Mouse (Mus musculus): ENCODE measurements at regions not wholly inside any gene's neighbourhood (a gene's known extent, or its start where the extent isn't known, plus 50 kb on each side); places are given as distances from the start of the nearest gene placed in this dataset.

- DNase-seq (ENCODE audit: low read depth): peak; percentile 63
These were observed 267.3 kb downstream of the Gm826 start for GRCm38 (mm10) chr2:160066491-160067303.

DNA sequence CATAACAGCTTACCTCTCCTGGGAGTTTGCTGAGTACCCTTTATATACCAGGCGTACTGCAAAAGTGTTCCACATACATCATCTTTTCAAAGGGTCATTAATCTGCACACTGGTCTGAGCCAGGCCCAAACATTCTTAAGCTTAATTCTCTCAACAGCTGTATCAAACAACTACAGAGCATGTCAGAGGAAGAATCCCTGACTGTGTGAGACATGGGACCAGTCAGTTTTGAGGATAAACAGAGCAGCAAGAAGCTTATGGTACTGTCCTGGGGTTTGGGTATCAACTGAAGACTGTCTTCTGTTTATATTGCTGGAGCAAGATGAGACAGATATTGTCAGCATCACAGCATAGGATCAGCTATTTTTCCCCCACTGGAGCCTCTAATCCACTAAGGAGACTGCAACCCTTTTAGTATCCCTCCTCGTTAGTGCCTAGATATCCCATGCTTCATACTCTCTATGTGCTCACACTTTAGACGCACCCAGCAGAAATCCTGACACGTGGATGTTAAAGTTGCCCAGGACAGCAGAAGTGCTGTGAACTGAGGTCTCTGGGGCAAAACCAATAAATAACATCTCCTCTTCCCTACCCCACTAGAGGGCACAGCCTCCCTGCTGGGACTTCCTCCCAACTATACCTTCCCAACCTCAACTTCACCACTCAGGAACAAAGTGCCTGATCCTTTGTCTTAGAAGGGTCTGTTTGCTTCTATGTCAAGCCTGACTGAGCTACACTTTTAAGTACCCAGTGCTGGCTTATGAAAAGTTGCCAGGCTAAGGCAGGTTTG lies 271.6 kb downstream of the Gm826 start:
- no peak for DNase-seq (ENCODE audit: low read depth)

GRCm38 (mm10) chr2:160060091-160060490 lies 273.9 kb downstream of the Gm826 start:
- no peak for DNase-seq (ENCODE audit: low read depth)

DNA sequence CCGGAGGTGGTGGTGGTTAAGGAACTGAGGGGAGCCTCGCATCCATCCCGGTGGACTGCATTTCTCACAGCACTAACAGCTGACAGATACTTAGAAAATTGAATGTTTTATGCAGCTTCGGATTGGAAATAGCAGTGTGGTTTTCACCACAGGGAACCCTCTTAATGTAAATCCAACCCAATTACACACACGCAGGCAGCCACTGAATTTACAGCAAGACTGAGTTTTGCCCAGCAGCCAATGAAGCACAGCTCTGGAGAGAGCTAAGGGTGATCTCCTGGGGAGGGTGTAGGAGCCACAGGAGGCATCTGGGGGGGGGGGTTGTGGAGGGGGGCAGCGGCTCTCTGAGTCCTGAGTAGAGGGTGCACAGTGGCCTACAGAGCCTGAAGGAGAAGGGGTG lies 276.8 kb downstream of the Gm826 start:
- DNase-seq (ENCODE audit: low read depth): no peak

DNA sequence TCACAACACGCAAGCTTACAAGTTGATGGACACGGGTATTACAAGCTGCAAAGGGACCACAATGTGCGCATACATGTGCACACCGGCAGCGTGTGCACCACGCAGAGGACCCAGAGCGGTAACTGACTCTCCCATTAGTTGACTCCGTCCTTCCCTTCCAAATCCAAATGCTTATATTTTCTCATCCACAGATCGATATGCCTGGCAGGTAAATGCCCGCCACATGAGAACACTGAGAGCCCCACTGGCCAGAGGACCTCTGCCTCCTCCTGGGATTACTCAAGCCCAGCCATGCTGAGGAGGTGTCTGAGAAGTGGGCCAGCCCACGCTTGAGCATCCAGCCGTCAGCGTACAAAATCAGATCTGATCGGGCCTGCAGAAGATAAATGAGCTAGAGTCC lies 279.6 kb downstream of the Gm826 start:
- DNase-seq (ENCODE audit: low read depth): no peak

DNA sequence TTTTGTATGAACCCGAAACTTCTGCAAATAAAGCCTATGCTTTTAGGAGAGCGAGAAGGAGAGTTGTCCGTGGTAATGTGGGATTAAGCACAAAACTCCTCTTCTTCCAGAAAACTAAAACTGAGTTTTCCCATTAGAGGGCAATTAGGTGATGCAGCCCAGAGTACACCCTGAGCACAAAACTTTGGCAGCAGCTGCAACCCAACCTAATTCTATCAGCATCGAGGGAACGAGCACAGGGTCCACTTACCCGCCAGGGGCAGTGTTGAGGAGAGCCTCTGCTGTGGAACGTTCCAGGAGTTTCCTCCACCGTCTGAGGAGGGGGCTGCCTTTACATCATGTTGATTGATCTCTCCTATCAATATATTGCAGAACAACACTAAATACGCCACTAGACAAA lies 285.7 kb downstream of the Gm826 start:
- DNase-seq (ENCODE audit: low read depth): no peak

- DNase-seq (ENCODE audit: low read depth): no peak
These were observed 286.9 kb downstream of the Gm826 start for GRCm38 (mm10) chr2:160046881-160047543.

GRCm38 (mm10) chr2:160044591-160044990 lies 289.4 kb downstream of the Gm826 start:
- DNase-seq (ENCODE audit: low read depth): no peak

GRCm38 (mm10) chr2:160044184-160044583 lies 289.8 kb downstream of the Gm826 start:
- DNase-seq (ENCODE audit: low read depth): no peak

GRCm38 (mm10) chr2:160029432-160029831 lies 304.5 kb downstream of the Gm826 start:
- no peak for DNase-seq (ENCODE audit: low read depth)

GRCm38 (mm10) chr2:160028459-160028858 lies 305.5 kb downstream of the Gm826 start:
- DNase-seq (ENCODE audit: low read depth): no peak

DNA sequence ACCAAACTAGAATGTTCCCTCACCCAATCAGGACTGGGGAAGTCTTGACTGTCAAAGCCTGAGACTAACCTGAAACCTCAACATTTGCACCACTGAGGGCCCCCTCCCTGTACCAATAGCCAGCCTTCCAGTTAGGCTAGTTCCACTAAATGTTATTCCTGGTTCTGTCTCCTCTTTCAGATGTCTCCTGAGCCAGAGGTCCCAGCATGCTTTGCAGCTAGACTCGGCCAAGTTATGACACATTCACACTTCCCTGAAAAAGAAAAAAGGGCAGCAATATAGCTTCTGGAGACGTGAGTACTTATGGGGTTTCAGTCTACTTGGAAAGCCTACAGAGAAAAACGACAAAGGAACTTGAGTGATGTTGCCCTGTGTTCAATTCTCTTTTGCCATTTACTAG lies 308.1 kb downstream of the Gm826 start:
- no peak for DNase-seq (ENCODE audit: low read depth)

- peak; percentile 71 for DNase-seq (ENCODE audit: low read depth)
These were observed 312.4 kb downstream of the Gm826 start for GRCm38 (mm10) chr2:160021541-160021940.

GRCm38 (mm10) chr2:160020876-160021275 lies 313.1 kb downstream of the Gm826 start:
- DNase-seq (ENCODE audit: low read depth): no peak

DNA sequence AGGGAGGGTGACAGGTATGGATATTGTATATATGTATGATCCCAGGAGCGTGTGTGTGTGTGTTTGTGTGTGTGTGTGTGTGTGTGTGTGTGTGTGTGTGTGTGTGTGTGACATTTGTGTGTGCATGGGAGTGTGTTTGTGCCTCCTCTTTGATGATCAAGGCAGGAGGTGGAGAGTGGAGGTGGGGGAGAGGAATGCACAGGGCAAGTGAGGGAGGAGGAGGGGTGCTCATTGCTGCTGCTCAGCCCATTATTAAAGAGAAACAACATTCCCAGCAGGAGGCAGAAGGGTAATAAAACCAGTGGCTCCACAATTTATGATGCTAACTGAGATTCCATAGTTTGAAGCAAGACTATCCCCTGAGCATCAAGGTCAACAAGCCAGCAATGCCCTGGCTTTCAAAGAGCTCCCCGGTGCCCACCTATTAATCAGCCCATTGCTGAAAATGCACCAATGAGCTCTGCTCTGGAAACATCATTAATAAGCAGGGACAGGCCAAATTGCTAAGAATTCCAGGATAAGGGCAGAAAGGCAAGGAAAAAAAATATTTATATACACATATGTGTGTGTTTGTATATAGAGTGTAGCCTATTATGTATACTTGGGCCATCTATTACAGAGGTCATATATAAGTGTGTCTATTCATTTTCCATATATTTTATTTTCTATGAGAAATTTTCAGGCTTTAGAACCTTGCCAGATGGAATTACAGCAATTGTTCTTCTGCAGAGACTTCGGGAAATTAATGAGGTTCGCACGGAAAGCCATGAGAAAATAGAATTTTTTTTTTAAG lies 316.7 kb downstream of the Gm826 start:
- DNase-seq (ENCODE audit: low read depth): no peak

DNA sequence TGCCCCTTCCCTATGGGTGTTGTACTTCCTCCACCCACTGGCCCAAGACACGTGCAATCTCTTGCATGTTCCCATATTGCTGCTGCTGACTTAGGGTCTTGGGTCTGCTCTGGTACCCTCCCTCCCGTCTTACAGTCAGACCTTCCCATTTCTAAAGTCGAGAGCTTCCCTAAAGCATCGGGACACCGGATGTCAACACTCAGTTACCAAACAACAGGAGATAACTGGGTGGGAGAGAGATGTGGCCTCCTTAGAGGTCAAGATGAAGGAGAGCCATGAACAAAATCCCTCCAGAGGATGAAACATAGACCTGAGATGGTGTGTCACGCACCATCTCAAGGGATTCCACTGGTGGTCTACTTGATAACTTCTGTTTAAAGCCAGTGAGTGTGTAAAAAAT lies 322.5 kb downstream of the Gm826 start:
- DNase-seq (ENCODE audit: low read depth): no peak

DNA sequence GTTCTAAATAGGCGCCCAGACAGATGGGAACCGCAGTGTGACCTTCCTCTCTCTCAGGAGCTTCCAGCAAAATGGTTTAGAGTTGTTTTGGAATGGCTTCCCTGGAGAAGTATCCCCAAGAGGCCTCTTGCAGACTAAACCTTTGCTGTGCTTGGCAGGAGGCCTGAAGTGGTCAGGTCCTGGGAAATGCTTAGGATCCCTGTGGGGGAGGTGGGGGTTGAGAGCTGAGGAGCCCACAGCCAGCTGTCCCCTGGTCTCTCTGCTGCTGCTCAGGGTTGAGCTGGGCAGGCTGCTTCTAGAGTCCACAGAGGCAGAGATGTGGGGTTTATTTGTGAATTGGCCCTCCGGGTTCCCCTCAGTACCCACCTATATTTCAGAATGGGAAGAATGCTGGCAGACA lies 331.3 kb downstream of the Gm826 start:
- DNase-seq (ENCODE audit: low read depth): peak; percentile 27

- no peak for DNase-seq (ENCODE audit: low read depth)
These were observed 333.5 kb downstream of the Gm826 start for GRCm38 (mm10) chr2:160000449-160000848.

DNA sequence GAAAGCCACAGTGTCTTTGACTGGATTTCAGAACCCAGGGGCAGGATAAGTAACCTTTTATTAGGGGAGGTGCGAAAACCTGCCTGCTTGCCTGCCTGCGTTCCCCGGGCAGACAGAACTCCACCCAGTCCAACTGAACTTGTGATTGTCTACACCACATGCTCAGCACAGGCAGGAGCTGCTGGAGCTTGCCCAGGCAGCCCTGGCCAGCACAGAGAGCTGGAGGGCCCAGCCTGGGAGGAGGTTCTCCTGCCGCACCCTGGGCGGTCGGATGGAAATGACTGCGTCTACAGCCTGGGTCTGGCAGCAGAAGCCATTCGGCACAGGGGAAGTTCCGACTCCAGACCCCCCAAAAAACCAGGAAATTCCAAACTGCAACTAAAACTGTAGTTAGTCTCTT lies 336.6 kb downstream of the Gm826 start:
- DNase-seq (ENCODE audit: low read depth): peak; percentile 39

GRCm38 (mm10) chr2:159994490-159994889 lies 339.5 kb downstream of the Gm826 start:
- no peak for DNase-seq (ENCODE audit: low read depth)

GRCm38 (mm10) chr2:159986719-159987118 lies 347.2 kb downstream of the Gm826 start:
- DNase-seq (ENCODE audit: low read depth): no peak

DNA sequence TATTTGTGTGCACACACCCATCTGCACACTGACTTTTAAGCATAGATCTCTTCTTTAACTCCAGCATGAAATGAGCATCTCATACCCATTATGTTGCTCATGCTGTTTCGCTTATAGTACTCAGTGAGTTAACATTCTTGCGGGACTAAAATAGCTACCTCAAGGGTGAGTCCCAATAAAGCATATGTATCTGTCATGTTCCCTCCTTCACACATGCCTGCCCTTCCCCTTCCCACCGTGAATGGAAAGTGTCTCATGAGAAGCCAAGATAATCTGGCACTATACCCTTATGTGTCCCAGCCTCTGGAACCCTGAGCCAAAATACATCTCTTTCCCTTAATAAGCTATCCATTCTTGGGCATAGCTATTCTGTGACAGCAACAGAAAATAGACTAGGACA lies 352.3 kb downstream of the Gm826 start:
- no peak for DNase-seq (ENCODE audit: low read depth)

Data from fibroblast of lung, adult 2 months (primary cell).